Mouse (Mus musculus) forebrain, postnatal 0 days (tissue): ENCODE data around the gene Disp2. TPM values are rescaled to one million over a fixed set of nuclear protein-coding genes. Genes with fewer than 3 reads are reported as not detected.

Experiments
- ATAC-seq: fragments of 200-750 bp; cut with Nextera tagmentation; 2 replicates; pipeline ENCODE4 v1.8.0; 2017; ENCODE audit warnings: mild to moderate bottlenecking, moderate library complexity
- DNase-seq: peaks from one replicate; pipeline ENCODE4 v3.0.0-alpha.2; 2015
- H3K27ac ChIP-seq: fragments of 300-500 bp; sonication (generic); 2 replicates; pipeline ENCODE4 v1.5.1; 2014; ENCODE audit warnings: low read depth, mild to moderate bottlenecking, antibody characterized with exemption, low read length, moderate library complexity, mixed read lengths
- H3K27me3 ChIP-seq: fragments of 300-500 bp; sonication (generic); 2 replicates; pipeline ENCODE4 v1.6.1; 2014; ENCODE audit warnings: mild to moderate bottlenecking, low read length, mixed read lengths; ENCODE audit not compliant: insufficient read depth
- H3K36me3 ChIP-seq: fragments of 300-500 bp; sonication (generic); 2 replicates; pipeline ENCODE4 v1.6.1; 2014; ENCODE audit warnings: mild to moderate bottlenecking, moderate library complexity; ENCODE audit not compliant: insufficient read depth
- H3K4me1 ChIP-seq: fragments of 300-500 bp; sonication (generic); 2 replicates; pipeline ENCODE4 v1.6.1; 2014; ENCODE audit warnings: antibody characterized with exemption; ENCODE audit not compliant: insufficient read depth
- H3K4me2 ChIP-seq: fragments of 300-500 bp; sonication (generic); 2 replicates; pipeline ENCODE4 v1.6.1; 2014; ENCODE audit warnings: low read depth, mild to moderate bottlenecking, moderate library complexity
- H3K4me3 ChIP-seq: fragments of 300-500 bp; sonication (generic); 2 replicates; pipeline ENCODE4 v1.5.1; 2014; ENCODE audit warnings: low read depth, low read length, mixed read lengths
- H3K9ac ChIP-seq: fragments of 300-500 bp; sonication (generic); 2 replicates; pipeline ENCODE4 v1.6.1; 2014; ENCODE audit warnings: mild to moderate bottlenecking
- H3K9me3 ChIP-seq: fragments of 300-500 bp; sonication (generic); 2 replicates; pipeline ENCODE4 v1.6.1; 2016; ENCODE audit warnings: low read length
- CTCF ChIP-seq: sonication (generic); IDR thresholded peaks from 2 replicates; pipeline ENCODE4 v1.5.1; 2016; ENCODE audit warnings: antibody characterized with exemption, control low read depth, low read depth
- WGBS: fragments of 180-500 bp; shearing (Covaris S2); extraction: QIAGEN DNeasy Blood & Tissue Kit; methylation state at CpG from one replicate; pipeline ENCODE4 v1.1.7; 2014; 5-methylcytosine and 5-hydroxymethylcytosine counted together
- polyA plus RNA-seq: library from polyadenylated mRNA; unstranded; fragments of >200 nt; fragmentation: Nextera tagmentation; extraction: Ambion mirVana; gene quantifications from 2 replicates; pipeline ENCODE4 v1.2.1, GENCODE M21; 2015
- total RNA-seq: library from RNA; depleted of rRNA; stranded (reverse); fragments of >200 nt; gene quantifications from 2 replicates; pipeline ENCODE4 v1.2.3, GENCODE M21; 2014

Gene Disp2
- total and polyA plus RNA-seq, 2 experiments from 2014 or later: 40.4 to 91.3 TPM

DNA sequence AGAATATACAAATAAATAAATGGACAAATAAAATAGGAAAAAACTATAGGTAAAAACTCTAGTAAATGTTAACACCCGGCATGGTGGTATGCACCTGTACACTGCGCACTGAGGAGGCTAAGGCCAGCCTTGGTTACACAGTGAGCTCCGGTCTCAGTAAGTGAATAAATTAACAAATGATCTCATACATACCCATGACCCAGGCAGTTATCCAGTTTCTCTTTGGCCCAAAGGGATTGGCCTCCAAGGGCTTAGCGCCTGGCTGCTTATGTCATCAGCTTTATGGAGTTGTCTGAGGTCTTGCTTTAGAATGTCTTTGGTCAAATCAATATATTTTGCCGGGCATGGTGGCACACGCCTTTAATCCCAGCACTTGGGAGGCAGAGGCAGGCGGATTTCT, 4.1 kb downstream of the Disp2 start:
- Histone ChIP-seq H3K27ac (no peak overlapping the region), H3K9ac (no peak overlapping the region), H3K36me3 (peaks cover 27% of the 10 kb centered on the region), H3K27me3 (no peaks in the 10 kb centered on the region), H3K9me3 (no peaks in the 10 kb centered on the region), H3K4me3 (no peak overlapping the region), H3K4me2 (no peak overlapping the region), H3K4me1 (no peaks in the 10 kb centered on the region; the same call in 1 of the 2 replicates)
- TF ChIP-seq CTCF: no peak
- ATAC-seq (no peak), DNase-seq (no peak)
- 92% methylated on average over 7 of the region's 7 CpGs for WGBS

DNA sequence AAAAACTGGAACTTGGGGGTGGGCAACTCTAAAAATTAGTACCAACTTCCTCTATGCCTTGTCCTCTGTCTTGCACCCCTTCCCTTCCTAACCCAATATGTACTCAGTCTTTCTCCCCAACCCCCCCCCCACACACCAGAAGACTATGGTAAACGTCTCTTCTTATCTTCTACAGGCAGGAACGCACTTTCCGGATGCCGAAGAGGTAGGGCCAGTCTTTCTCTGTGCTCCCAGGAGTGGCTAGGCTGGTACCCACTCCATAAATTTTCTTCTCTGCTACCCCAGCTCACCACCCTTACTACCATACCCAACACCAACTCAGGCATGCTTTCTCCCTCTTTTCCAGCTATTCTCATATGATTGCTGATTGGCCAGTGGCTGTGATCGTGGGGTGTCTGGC, 7.0 kb downstream of the Disp2 start:
- H3K36me3 ChIP-seq: peaks cover 42% of the 10 kb centered on the region
- ATAC-seq: no peak
- H3K4me3 ChIP-seq: no peak overlapping the region
- no peaks in the 10 kb centered on the region for H3K4me1 ChIP-seq
- no peak overlapping the region for H3K27ac ChIP-seq
- DNase-seq: no peak
- H3K9me3 ChIP-seq: no peaks in the 10 kb centered on the region
- H3K4me2 ChIP-seq: no peak overlapping the region
- TF ChIP-seq CTCF: no peak
- no peak overlapping the region for H3K9ac ChIP-seq
- WGBS: 85% methylated on average over 5 of the region's 5 CpGs
- no peaks in the 10 kb centered on the region for H3K27me3 ChIP-seq

DNA sequence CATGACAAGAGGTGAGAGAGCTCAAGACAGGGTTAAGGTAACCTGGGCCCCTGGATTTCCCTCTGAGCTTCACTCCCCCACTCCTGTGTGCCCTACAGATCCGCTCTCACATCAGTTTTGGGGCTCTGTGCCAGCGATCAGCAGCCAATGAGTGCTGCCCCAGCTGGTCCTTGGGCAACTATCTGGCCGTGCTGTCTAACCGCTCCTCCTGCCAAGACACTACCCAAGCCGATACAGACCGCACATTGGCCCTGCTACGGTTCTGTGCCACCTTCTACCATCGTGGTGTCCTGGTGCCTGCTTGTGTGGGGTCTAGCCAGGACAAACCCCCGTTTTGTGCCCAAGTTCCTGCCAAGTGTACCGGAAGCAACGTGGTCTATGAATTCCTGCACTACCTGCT, 10.0 kb downstream of the Disp2 start:
- Histone ChIP-seq H3K4me3 (no peak overlapping the region), H3K27me3 (no peaks in the 10 kb centered on the region), H3K27ac (no peak overlapping the region), H3K4me1 (no peaks in the 10 kb centered on the region), H3K4me2 (no peak overlapping the region), H3K9me3 (no peaks in the 10 kb centered on the region), H3K9ac (no peak overlapping the region), H3K36me3 (peaks cover 52% of the 10 kb centered on the region)
- DNase-seq (peak; percentile 49), ATAC-seq (peak; percentile 39)
- WGBS: 54% methylated on average over 11 of the region's 11 CpGs
- no peak for TF ChIP-seq CTCF

GRCm38 (mm10) chr2:118790221-118790550, 10.7 kb downstream of the Disp2 start:
- Histone ChIP-seq H3K9ac (no peak overlapping the region), H3K36me3 (peaks cover 52% of the 10 kb centered on the region)

GRCm38 (mm10) chr2:118790551-118791525, 11.3 kb downstream of the Disp2 start:
- 23% methylated on average over 44 of the region's 44 CpGs for WGBS
- Histone ChIP-seq H3K4me3 (no peak overlapping the region), H3K9ac (no peak overlapping the region), H3K9me3 (no peaks in the 10 kb centered on the region), H3K36me3 (peaks cover 50% of the 10 kb centered on the region), H3K27me3 (no peaks in the 10 kb centered on the region), H3K27ac (no peak overlapping the region), H3K4me1 (no peaks in the 10 kb centered on the region), H3K4me2 (peak overlapping the region; percentile 21; the same call in 1 of the 2 replicates)
- peak; percentile 69 for ATAC-seq
- peak; percentile 65 for TF ChIP-seq CTCF
- DNase-seq: peak; percentile 61

More at GRCm38 (mm10) chr2:118790221-118790550, 10.7 kb downstream of the Disp2 start:
- WGBS: 55% methylated on average over 12 of the region's 12 CpGs
- ATAC-seq (no peak; the same call in 1 of the 2 replicates), DNase-seq (no peak)
- Histone ChIP-seq H3K4me2 (peak overlapping the region; percentile 21; the same call in 1 of the 2 replicates), H3K4me3 (no peak overlapping the region), H3K4me1 (no peaks in the 10 kb centered on the region), H3K27ac (no peak overlapping the region), H3K27me3 (no peaks in the 10 kb centered on the region), H3K9me3 (no peaks in the 10 kb centered on the region)
- no peak for TF ChIP-seq CTCF

DNA sequence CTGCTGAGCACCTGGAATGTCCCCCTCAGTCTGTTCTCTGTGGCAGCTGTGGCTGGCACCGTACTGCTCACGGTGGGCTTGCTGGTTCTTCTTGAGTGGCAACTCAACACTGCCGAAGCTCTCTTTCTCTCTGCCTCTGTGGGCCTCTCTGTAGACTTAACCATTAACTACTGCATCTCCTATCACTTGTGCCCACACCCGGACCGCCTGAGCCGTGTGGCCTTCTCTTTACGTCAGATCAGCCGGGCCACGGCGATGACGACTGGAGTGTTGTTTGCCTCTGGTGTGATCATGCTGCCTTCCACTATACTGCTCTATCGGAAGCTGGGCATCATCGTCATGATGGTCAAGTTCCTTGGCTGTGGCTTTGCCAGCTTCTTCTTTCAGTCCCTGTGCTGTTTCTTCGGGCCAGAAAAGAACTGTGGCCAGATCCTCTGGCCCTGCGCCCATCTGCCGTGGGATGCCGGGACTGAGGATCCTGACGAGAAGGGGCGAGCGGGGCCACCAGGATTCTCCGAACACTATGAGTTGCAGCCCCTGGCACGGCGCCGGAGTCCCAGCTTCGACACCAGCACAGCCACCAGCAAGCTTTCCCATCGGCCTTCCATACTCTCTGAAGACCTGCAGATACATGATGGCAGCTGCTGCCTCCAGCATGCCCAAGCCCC, 12.2 kb downstream of the Disp2 start:
- DNase-seq (no peak), ATAC-seq (no peak)
- H3K36me3 ChIP-seq: peaks cover 41% of the 10 kb centered on the region
- H3K9me3 ChIP-seq: no peaks in the 10 kb centered on the region
- 91% methylated on average over 26 of the region's 26 CpGs for WGBS
- H3K4me1 ChIP-seq: no peaks in the 10 kb centered on the region
- no peak overlapping the region for H3K4me2 ChIP-seq
- TF ChIP-seq CTCF: no peak
- no peak overlapping the region for H3K27ac ChIP-seq
- H3K9ac ChIP-seq: no peak overlapping the region
- H3K4me3 ChIP-seq: no peak overlapping the region
- no peaks in the 10 kb centered on the region for H3K27me3 ChIP-seq

DNA sequence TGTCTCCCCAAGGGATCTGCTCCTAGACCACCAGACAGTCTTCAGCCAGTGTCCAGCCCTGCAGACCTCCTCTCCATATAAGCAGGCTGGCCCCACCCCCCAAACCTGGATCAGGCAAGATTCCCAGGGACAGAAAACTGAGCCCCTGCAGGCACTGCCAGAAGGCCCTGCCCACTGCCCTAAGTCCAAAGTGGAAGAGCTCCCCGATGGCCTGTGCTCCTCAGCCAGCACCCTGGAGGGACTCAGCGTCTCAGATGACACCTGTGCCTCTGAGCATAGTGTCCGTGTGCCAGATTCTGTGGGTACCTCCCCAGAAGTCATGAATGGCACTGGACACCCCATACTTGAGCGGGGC, 12.7 kb downstream of the Disp2 start:
- H3K27ac ChIP-seq: no peak overlapping the region

More for the DNA sequence above, 12.7 kb downstream of the Disp2 start:
- H3K9ac ChIP-seq: no peak overlapping the region
- no peak overlapping the region for H3K4me3 ChIP-seq
- no peaks in the 10 kb centered on the region for H3K9me3 ChIP-seq
- peaks cover 36% of the 10 kb centered on the region for H3K36me3 ChIP-seq
- no peak for TF ChIP-seq CTCF
- H3K4me1 ChIP-seq: no peaks in the 10 kb centered on the region
- no peaks in the 10 kb centered on the region for H3K27me3 ChIP-seq
- DNase-seq: no peak
- ATAC-seq: no peak
- 72% methylated on average over 4 of the region's 4 CpGs for WGBS
- no peak overlapping the region for H3K4me2 ChIP-seq
